ENCODE assay signal across 21 mouse cellular contexts in genomic region chr11:37768121-37768520, GRCm38 (mm10).
DNase-seq lines count a peak whose midpoint lies in the region; ATAC-seq lines count a peak whose summit lies in the region.
"Had no signal": no experiment of that assay in that cellular context is flagged by ENCODE, and none has a peak within 500 bp of the region (broad histone marks: within the 10 kb centered on the region; RNA-seq: fewer than 3 reads in every experiment).

No protein-coding gene starts in this region.

- 69% methylated on average over 3 of the region's 3 CpGs for WGBS in forebrain, embryonic 14.5 days
- WGBS in forebrain, embryonic 11.5 days, result 81% methylated on average over 3 of the region's 3 CpGs

- H3K27ac ChIP-seq in forebrain, embryonic 14.5 days (ENCODE audit: low read depth, low read length), result no peak overlapping the region
- H3K27ac ChIP-seq in forebrain, embryonic 11.5 days (ENCODE audit: low read depth, low read length), result no peak overlapping the region
- H3K27ac ChIP-seq: embryonic facial prominence, embryonic 12.5 days; forebrain, embryonic 12.5 days; hindbrain, embryonic 10.5 days; hindbrain, embryonic 15.5 days had no signal

- peak; percentile 60 to 63 for DNase-seq in cerebellum, postnatal 10 days
- no peak for DNase-seq in cerebellum, postnatal 4 days (ENCODE audit: low spot score in 2 of 2)
- DNase-seq in forebrain, embryonic 14.5 days (ENCODE audit: low spot score), result peak; percentile 31
- DNase-seq in forebrain, embryonic 11.5 days (ENCODE audit: low spot score), result no peak
- DNase-seq in left cerebral cortex, postnatal 4 days, result peak; percentile 15
- DNase-seq in left cerebral cortex, postnatal 25 days (ENCODE audit: low spot score in 2 of 2), result no peak
- DNase-seq in neural tube, embryonic 10.5 days (ENCODE audit: extremely low spot score, low spot score), result no peak
- DNase-seq: adrenal gland, adult 8-10 months; adrenal gland, postnatal 36 days; B cell, adult 2 months; forebrain, postnatal 0 days; gastrocnemius, postnatal 14 days had no signal

- H3K4me3 ChIP-seq in forebrain, embryonic 14.5 days (ENCODE audit: low read depth, low read length), result no peak overlapping the region
- no peak overlapping the region for H3K4me3 ChIP-seq in forebrain, embryonic 11.5 days (ENCODE audit: low read depth, low read length)
- H3K4me3 ChIP-seq: embryonic facial prominence, embryonic 12.5 days; forebrain, embryonic 12.5 days; heart, embryonic 12.5 days; hindbrain, embryonic 10.5 days; hindbrain, embryonic 15.5 days had no signal

- no peaks in the 10 kb centered on the region for H3K36me3 ChIP-seq in forebrain, embryonic 14.5 days (ENCODE audit: control insufficient read depth, insufficient read depth, low read length)
- H3K36me3 ChIP-seq in forebrain, embryonic 11.5 days (ENCODE audit: control insufficient read depth, insufficient read depth, low read length), result no peaks in the 10 kb centered on the region
- H3K36me3 ChIP-seq: embryonic facial prominence, embryonic 12.5 days; forebrain, embryonic 12.5 days; G1E; heart, embryonic 12.5 days; hindbrain, embryonic 10.5 days; hindbrain, embryonic 15.5 days had no signal

- no peaks in the 10 kb centered on the region for H3K9me3 ChIP-seq in forebrain, embryonic 14.5 days (replicated peaks; ENCODE audit: control insufficient read depth, low read length)
- no peaks in the 10 kb centered on the region for H3K9me3 ChIP-seq in forebrain, embryonic 11.5 days (ENCODE audit: control insufficient read depth, low read length)
- H3K9me3 ChIP-seq: embryonic facial prominence, embryonic 12.5 days; forebrain, embryonic 12.5 days; G1E; heart, embryonic 12.5 days; hindbrain, embryonic 10.5 days; hindbrain, embryonic 15.5 days had no signal

- H3K9ac ChIP-seq in forebrain, embryonic 14.5 days (ENCODE audit: low read length), result no peak overlapping the region
- no peak overlapping the region for H3K9ac ChIP-seq in forebrain, embryonic 11.5 days (ENCODE audit: low read length)
- H3K9ac ChIP-seq: embryonic facial prominence, embryonic 12.5 days; forebrain, embryonic 12.5 days; forebrain, postnatal 0 days; heart, embryonic 12.5 days; hindbrain, embryonic 15.5 days had no signal

- H3K27me3 ChIP-seq in forebrain, embryonic 14.5 days (replicated peaks; ENCODE audit: control insufficient read depth, insufficient read depth, low read length), result no peaks in the 10 kb centered on the region
- no peaks in the 10 kb centered on the region for H3K27me3 ChIP-seq in forebrain, embryonic 11.5 days (ENCODE audit: control insufficient read depth, insufficient read depth, low read length)
- H3K27me3 ChIP-seq: embryonic facial prominence, embryonic 12.5 days; forebrain, embryonic 12.5 days; heart, embryonic 12.5 days; hindbrain, embryonic 15.5 days had no signal

- H3K4me2 ChIP-seq in forebrain, embryonic 14.5 days (ENCODE audit: low read length), result no peak overlapping the region
- H3K4me2 ChIP-seq in forebrain, embryonic 11.5 days (ENCODE audit: low read depth, low read length, severe bottlenecking), result no peak overlapping the region
- H3K4me2 ChIP-seq: embryonic facial prominence, embryonic 12.5 days; forebrain, embryonic 12.5 days; heart, embryonic 12.5 days; hindbrain, embryonic 15.5 days had no signal

- H3K4me1 ChIP-seq in forebrain, embryonic 14.5 days (ENCODE audit: control insufficient read depth, insufficient read depth, low read length), result peaks cover 4% of the 10 kb centered on the region; the same call in 1 of the 2 replicates
- peaks cover 5% of the 10 kb centered on the region; the same call in 1 of the 2 replicates for H3K4me1 ChIP-seq in forebrain, embryonic 11.5 days (replicated peaks; ENCODE audit: control insufficient read depth, insufficient read depth, low read length)
- H3K4me1 ChIP-seq: embryonic facial prominence, embryonic 12.5 days; heart, embryonic 12.5 days; hindbrain, embryonic 15.5 days had no signal

- ATAC-seq in forebrain, embryonic 14.5 days, result no peak
- no peak for ATAC-seq in forebrain, embryonic 11.5 days (replicated peaks; ENCODE audit: low FRiP score)
- ATAC-seq: CD4-positive, CD25-positive, alpha-beta regulatory T cell, adult 4 months; forebrain, postnatal 0 days; inflammation-experienced regulatory T-cells, adult 6 months; intestine, postnatal 0 days had no signal

- intact Hi-C loops in left cerebral cortex, postnatal 4 days (cut with DNase I), result no loop called here
- intact Hi-C loops in left cerebral cortex, postnatal 25 days (cut with DNase I), result no loop called here

Comparison
In these comparisons a context has a peak if more than half of its experiments do, and no peak if none do; other contexts are left out.
1. DNase-seq: peak in cerebellum, postnatal 10 days (2 of 2), forebrain, embryonic 14.5 days (single experiment) and left cerebral cortex, postnatal 4 days (single experiment); none in cerebellum, postnatal 4 days (0 of 2), forebrain, embryonic 11.5 days (single experiment), left cerebral cortex, postnatal 25 days (0 of 2) and neural tube, embryonic 10.5 days (single experiment).